Mouse (Mus musculus) neural tube, embryonic 11.5 days (tissue): ENCODE measurements around the gene Spg11. TPM values are rescaled to one million over a fixed set of nuclear protein-coding genes. Genes with fewer than 3 reads are reported as not detected.
"Not testable (repeated sequence)": the region's sequence is repeated elsewhere in the genome, so short reads cannot be mapped to it uniquely, and the experiment has no call there.

Source experiments
- ATAC-seq: fragments of 200-750 bp; cut with Nextera tagmentation; 2 replicates; pipeline ENCODE4 v1.8.0; 2017; ENCODE audit warnings: moderate number of reproducible peaks, mild to moderate bottlenecking, moderate TSS enrichment, moderate library complexity; ENCODE audit not compliant: insufficient read depth, low FRiP score, low TSS enrichment
- DNase-seq: peaks from one replicate; pipeline ENCODE4 v3.0.0-alpha.2; 2015; ENCODE audit warnings: low spot score
- H3K27ac ChIP-seq: fragments of 300-500 bp; sonication (generic); 2 replicates; pipeline ENCODE4 v1.5.1; 2014; ENCODE audit warnings: low read depth, mild to moderate bottlenecking, low read length
- H3K27me3 ChIP-seq: fragments of 300-500 bp; sonication (generic); 2 replicates; pipeline ENCODE4 v1.6.1; 2014; ENCODE audit warnings: mild to moderate bottlenecking, low read length, mixed read lengths; ENCODE audit not compliant: control insufficient read depth, insufficient read depth
- H3K36me3 ChIP-seq: fragments of 300-500 bp; sonication (generic); 2 replicates; pipeline ENCODE4 v1.6.1; 2014; ENCODE audit warnings: mild to moderate bottlenecking, low read length, moderate library complexity, mixed read lengths; ENCODE audit not compliant: control insufficient read depth, insufficient read depth
- H3K4me1 ChIP-seq: fragments of 300-500 bp; sonication (generic); 2 replicates; pipeline ENCODE4 v1.6.1; 2014; ENCODE audit warnings: low read length, mixed read lengths; ENCODE audit not compliant: control insufficient read depth, insufficient read depth
- H3K4me2 ChIP-seq: fragments of 300-500 bp; sonication (generic); 2 replicates; pipeline ENCODE4 v1.6.1; 2014; ENCODE audit warnings: low read depth, mild to moderate bottlenecking, moderate library complexity
- H3K4me3 ChIP-seq: fragments of 300-500 bp; sonication (generic); 2 replicates; pipeline ENCODE4 v1.5.1; 2014; ENCODE audit warnings: low read depth, low read length
- H3K9ac ChIP-seq: fragments of 300-500 bp; sonication (generic); 2 replicates; pipeline ENCODE4 v1.6.1; 2014; ENCODE audit warnings: mild to moderate bottlenecking, low read length
- H3K9me3 ChIP-seq: fragments of 300-500 bp; sonication (generic); 2 replicates; pipeline ENCODE4 v1.6.1; 2016; ENCODE audit warnings: low read length; ENCODE audit not compliant: control insufficient read depth
- WGBS: fragments of 180-500 bp; shearing (Covaris S2); extraction: QIAGEN DNeasy Blood & Tissue Kit; methylation state at CpG from one replicate; pipeline ENCODE4 v1.1.7; 2014; 5-methylcytosine and 5-hydroxymethylcytosine counted together
- polyA plus RNA-seq: library from polyadenylated mRNA; unstranded; fragments of >200 nt; fragmentation: Nextera tagmentation; extraction: Ambion mirVana; gene quantifications from 2 replicates; pipeline ENCODE4 v1.2.1, GENCODE M21; 2014

Spg11 gene
- polyA plus RNA-seq, 1 experiment from 2014 or later, result 14.5 TPM

DNA sequence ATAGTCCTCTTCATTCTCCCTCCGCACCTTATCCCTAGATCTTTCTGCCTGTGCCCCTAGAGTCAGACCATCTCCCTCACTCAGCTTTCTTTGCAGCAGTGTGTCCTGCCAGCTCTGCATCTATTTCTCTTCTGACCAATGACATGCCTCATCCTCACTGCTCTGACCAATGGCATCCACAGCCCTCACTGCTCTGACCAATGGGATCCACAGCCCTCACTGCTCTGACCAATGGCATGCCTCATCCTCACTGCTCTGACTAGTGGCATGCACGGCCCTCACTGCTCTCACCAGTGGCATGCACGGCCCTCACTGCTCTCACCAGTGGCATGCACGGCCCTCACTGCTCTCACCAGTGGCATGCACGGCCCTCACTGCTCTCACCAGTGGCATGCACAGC, 20.5 kb downstream of the Spg11 start:
- not testable (repeated sequence) for H3K4me2 ChIP-seq, H3K9ac ChIP-seq, H3K9me3 ChIP-seq, H3K4me3 ChIP-seq, DNase-seq, H3K27me3 ChIP-seq, H3K4me1 ChIP-seq, H3K27ac ChIP-seq, H3K36me3 ChIP-seq
- WGBS, result 85% methylated on average over 5 of the region's 5 CpGs
- ATAC-seq, result peak; percentile 67; the same call in 1 of the 2 replicates

DNA sequence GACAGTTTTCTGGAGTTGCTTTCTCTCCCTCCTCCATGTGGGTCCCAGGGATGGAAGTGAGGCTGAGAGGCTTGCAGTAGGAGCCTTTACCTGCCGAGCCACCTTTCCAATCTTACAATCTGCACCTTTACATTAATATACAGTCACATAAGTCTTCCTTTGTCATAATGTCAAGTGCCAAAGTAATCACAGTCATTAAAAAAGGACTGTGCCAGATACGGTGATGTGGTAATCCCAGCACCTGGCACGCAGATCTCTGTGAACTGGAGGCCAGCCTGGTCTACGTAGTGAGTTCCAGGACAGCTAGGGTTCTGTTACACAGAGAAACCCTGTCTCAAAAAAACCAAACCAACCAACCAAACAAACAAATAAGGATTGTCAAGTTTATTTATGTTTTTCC, 24.3 kb downstream of the Spg11 start:
- 91% methylated on average over 4 of the region's 4 CpGs for WGBS
- Histone ChIP-seq H3K4me1 (no peaks in the 10 kb centered on the region), H3K9me3 (no peaks in the 10 kb centered on the region), H3K27me3 (no peaks in the 10 kb centered on the region), H3K9ac (no peak overlapping the region), H3K27ac (no peak overlapping the region), H3K4me3 (no peak overlapping the region), H3K36me3 (peaks cover 4% of the 10 kb centered on the region; the same call in 1 of the 2 replicates), H3K4me2 (no peak overlapping the region)
- DNase-seq, result no peak
- no peak for ATAC-seq

DNA sequence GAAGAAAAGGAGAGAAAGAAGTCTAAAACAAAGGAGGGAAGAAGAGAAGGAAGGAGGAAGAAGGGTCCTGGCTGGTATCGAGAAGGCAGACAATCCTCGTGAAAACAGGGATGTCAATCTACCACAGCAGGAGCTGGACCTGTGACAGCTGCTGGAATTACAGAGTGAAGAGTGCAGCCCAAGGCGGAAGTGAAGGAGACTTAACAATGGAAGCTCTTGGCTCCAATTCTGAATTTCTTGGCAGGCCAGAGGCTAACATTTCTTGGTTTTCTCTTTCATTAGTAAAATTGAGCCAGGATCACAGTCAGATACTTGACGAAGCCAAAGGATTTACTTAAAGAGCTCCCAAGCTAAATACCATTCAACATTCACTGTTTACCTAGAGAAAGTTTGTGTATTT, 31.7 kb downstream of the Spg11 start:
- 87% methylated on average over 4 of the region's 4 CpGs for WGBS
- DNase-seq, result no peak
- Histone ChIP-seq H3K27ac (no peak overlapping the region), H3K36me3 (peaks cover 5% of the 10 kb centered on the region; the same call in 1 of the 2 replicates), H3K4me3 (no peak overlapping the region), H3K9ac (no peak overlapping the region), H3K4me1 (no peaks in the 10 kb centered on the region), H3K27me3 (no peaks in the 10 kb centered on the region), H3K4me2 (no peak overlapping the region), H3K9me3 (no peaks in the 10 kb centered on the region)
- ATAC-seq, result no peak

DNA sequence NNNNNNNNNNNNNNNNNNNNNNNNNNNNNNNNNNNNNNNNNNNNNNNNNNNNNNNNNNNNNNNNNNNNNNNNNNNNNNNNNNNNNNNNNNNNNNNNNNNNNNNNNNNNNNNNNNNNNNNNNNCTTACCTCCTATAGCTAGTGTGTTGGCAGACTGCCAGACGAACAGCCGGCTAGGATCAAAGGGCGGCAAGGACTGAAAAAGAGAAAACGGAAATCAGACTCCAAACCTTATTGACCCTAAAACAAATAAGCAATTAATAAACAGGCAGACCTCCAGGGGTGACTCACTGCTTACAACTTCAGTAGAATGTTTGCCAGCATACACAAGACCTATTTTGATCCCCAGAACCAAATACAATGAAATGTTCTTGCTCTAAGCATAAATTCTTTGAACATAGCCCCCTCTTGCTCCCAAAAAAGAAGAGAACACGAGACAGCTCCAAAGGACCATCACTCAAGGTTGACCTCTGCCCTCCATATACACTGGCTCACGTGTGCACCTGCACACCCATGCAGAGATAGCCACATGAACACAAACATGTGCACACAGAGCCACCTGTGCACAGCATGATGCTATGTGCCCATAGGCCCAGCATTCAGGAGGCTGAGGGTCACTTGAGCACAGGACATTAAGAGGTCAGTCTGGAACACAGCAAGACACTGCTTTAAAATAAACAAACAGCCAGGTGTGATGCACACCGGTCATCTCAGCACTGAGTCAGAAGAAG, 36.3 kb downstream of the Spg11 start:
- Histone ChIP-seq H3K4me1 (no peaks in the 10 kb centered on the region), H3K36me3 (peaks cover 2% of the 10 kb centered on the region; the same call in 1 of the 2 replicates), H3K4me2 (no peak overlapping the region), H3K9ac (no peak overlapping the region), H3K27me3 (no peaks in the 10 kb centered on the region), H3K4me3 (no peak overlapping the region), H3K9me3 (no peaks in the 10 kb centered on the region), H3K27ac (no peak overlapping the region)
- DNase-seq, result no peak
- WGBS, result 57% methylated on average over 7 of the region's 7 CpGs
- no peak for ATAC-seq

DNA sequence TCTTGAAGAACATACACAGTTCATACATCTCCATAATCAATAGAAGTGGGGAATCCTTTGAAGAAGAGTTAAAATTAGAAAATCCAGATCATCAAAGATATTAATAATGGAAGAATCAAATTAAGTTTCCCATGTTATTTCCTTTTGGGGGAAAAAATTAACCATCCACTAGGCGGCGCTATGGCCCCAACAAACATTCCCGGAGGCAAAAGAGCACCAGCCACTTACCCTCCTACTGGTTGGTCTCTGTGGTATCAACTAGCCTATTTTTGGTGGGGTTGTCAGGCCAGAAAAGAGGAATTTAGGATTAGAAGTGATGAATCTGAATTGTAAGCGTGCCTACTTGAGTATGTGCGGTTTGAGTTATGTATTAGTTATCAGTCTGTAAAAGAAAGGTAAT, 48.3 kb downstream of the Spg11 start:
- WGBS, result 42% methylated on average over 5 of the region's 5 CpGs
- no peak for ATAC-seq

DNA sequence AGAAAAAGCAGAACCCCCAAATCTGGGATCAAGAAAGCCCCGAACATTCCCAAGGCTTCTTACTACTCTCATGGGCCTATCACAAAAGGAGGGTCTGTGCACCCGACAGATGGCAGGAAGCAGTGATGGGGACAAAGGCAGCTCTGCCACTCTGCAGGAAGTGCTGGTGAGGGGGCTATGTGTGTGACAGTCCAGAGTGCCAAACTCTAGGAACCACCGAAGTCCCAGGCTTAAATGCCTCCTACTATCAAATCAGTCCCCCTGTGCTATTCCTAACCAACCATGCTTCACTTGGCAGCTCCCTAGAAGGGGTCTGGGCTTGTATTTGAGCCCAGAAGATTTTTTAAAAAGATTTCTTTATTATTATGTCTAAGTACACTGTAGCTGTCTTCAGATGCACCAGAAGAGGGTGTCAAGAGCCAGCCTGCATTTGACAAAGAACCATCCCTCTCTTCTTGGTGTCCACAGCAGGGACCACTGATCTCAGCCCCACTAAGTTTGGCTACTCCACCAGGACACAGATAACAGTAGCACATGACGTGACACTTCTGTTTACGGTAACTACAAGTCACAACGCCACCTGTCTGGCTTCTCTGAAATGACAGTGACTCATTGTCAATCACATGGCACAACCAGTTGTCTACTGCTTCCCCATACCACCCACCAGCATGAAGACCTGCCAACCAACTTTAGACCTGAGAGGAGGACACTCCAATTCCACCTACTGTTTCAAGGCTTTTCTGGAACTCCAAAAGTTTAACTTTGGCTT, 48.9 kb downstream of the Spg11 start:
- Histone ChIP-seq H3K9ac (no peak overlapping the region), H3K9me3 (no peaks in the 10 kb centered on the region), H3K27ac (no peak overlapping the region), H3K36me3 (no peaks in the 10 kb centered on the region; the same call in 1 of the 2 replicates), H3K4me2 (no peak overlapping the region), H3K27me3 (no peaks in the 10 kb centered on the region), H3K4me3 (no peak overlapping the region), H3K4me1 (no peaks in the 10 kb centered on the region)
- 94% methylated on average over 6 of the region's 6 CpGs for WGBS
- ATAC-seq (no peak), DNase-seq (no peak)

More for the DNA sequence above, 48.3 kb downstream of the Spg11 start:
- Histone ChIP-seq H3K4me1 (no peaks in the 10 kb centered on the region), H3K27ac (no peak overlapping the region), H3K36me3 (no peaks in the 10 kb centered on the region; the same call in 1 of the 2 replicates), H3K27me3 (no peaks in the 10 kb centered on the region), H3K9me3 (no peaks in the 10 kb centered on the region), H3K4me2 (no peak overlapping the region), H3K9ac (no peak overlapping the region), H3K4me3 (no peak overlapping the region)
- peak; percentile 54 for DNase-seq

DNA sequence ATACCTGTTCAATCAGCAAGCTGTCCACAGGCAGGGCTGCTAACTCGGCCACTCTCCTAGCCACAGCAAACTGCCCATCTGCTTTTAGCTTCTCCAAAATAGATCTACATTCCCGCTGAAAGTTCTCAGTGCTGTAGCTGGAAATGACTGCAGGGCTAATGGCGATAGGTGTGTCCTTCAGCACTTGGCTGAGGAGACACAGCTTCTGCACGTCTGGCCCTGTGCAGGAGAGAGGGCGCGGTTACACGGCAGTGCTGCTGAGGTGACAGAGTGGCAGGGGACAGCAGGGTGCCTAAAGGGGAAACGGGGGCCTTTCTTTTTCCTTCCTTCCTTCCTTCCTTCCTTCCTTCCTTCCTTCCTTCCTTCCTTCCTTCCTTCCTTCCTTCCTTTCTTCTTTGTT, 51.9 kb downstream of the Spg11 start:
- no peak overlapping the region for H3K4me2 ChIP-seq
- H3K36me3 ChIP-seq, result no peaks in the 10 kb centered on the region; the same call in 1 of the 2 replicates

DNA sequence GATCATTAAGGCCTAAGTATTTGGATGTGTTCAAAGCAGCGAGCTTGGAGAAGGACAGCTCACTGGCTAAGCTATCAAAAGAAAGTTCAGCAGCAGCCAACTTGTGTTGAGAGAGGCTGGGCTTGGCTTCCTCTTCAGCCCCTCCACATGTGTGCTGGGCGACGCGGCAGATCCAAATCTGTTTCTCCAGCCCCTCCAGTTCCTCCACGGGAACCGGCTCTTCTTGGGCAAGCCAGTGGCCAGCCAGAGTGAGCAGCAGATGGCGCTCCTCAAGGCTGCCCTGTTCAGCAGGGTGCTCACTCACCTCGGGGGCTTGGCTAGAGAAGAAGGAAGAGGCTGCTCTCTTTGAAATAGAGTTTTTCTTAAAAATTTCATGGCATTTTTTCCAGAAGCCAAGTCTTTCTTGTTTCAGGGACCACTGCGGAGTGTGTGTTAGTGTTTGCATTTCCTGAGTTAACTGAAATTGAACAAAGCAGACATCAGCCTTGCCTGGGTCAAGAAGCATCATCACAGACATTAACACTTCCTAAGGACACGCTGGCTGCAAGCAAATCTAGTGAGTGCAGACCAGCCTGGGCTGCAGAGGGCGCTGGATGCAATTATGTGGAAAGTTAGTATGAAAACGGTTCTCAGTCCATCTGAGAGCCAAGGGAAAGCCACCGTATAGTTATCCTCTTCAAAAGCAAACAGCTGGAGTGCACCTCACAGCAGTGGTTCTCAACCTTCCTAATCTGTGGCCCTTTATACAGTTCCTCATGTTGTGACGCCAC, 52.8 kb downstream of the Spg11 start:
- Histone ChIP-seq H3K4me1 (no peaks in the 10 kb centered on the region), H3K9ac (no peak overlapping the region), H3K9me3 (no peaks in the 10 kb centered on the region), H3K27ac (no peak overlapping the region), H3K27me3 (no peaks in the 10 kb centered on the region), H3K4me2 (no peak overlapping the region), H3K4me3 (no peak overlapping the region), H3K36me3 (no peaks in the 10 kb centered on the region; the same call in 1 of the 2 replicates)
- WGBS, result 54% methylated on average over 14 of the region's 14 CpGs
- ATAC-seq, result no peak
- DNase-seq, result no peak

More for the DNA sequence above, 51.9 kb downstream of the Spg11 start:
- Histone ChIP-seq H3K27me3 (no peaks in the 10 kb centered on the region), H3K4me3 (no peak overlapping the region), H3K4me1 (no peaks in the 10 kb centered on the region), H3K9me3 (no peaks in the 10 kb centered on the region), H3K9ac (no peak overlapping the region), H3K27ac (no peak overlapping the region)
- no peak for ATAC-seq
- WGBS, result 74% methylated on average over 8 of the region's 8 CpGs
- DNase-seq, result no peak
